Mouse (Mus musculus): Measurements from ENCODE around the gene Phkg1.
A peak's percentile ranks its signal among the peaks of the same experiment; 100 is the strongest.
"Not testable (repeated sequence)": the region's sequence is repeated elsewhere in the genome, so short reads cannot be mapped to it uniquely, and the experiment has no call there.

The Phkg1 gene

DNA sequence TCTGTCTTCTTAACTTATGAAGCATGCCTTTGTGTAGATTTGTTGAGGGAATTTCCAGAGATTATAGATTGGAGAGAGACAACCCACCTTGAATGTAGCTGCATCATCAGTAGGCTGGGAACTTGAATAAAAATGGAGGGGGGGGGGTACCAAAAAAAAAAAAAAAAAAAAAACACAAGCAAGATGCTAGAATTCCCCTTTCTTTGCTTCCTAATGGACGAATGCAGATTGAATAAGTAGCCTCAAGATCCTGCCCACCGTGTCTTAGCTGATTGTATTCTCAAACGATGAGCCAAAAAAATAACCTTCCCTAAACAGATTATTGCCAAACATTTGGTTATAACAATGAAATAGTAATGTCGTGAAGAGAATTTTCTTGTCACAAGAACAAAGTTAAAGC, 9.4 kb upstream of the Phkg1 start:
- DNase-seq (ENCODE audit: extremely low spot score): no peak

DNA sequence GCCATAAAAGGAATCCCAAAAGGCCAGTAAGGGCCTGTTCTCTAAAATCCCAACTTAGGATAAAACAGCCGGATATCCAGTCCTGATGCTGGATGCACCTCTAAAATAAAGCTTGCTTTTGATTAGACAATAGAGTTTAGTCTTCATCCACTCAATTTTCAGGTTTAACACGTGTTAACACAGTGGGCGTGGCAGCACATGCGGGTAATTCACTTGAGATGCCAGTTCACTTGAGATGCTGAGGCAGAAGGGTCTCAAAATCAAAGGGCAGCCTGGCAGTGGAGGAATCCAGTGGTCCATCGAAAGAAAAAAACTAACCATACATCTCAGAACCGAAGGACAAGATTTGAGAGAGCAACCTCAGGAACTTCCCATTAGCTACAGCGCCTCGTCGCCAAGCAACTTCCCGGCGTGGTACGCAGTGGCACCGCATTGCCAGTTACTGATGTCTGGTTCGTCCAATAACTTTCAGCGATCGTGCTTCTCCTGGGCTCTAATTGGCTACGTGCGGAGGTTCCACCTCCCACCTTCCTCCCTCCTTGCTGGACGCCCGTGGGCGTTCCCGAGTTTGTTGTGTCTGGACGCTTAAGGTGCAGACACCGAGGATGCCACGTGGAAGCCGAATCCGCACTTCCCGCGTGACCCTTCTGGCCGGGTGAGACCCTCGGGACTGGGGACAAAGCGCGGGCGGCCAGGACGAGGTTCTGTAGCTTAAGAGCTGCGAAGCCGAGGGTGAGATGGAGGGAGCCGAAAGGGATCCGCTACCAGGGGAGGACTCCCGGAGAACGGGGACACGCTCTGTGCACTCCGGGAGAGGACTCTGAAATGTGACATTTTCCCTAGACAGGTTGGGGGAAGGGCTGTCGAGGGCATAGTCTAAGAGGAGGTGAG, 2.9 kb downstream of the Phkg1 start, which contains the start of gene Zbed5:
TSS of gene Zbed5 (plus strand) at position 526 of the 891 bp plus-strand sequence.
- DNase-seq (ENCODE audit: extremely low spot score): peak; percentile 88

DNA sequence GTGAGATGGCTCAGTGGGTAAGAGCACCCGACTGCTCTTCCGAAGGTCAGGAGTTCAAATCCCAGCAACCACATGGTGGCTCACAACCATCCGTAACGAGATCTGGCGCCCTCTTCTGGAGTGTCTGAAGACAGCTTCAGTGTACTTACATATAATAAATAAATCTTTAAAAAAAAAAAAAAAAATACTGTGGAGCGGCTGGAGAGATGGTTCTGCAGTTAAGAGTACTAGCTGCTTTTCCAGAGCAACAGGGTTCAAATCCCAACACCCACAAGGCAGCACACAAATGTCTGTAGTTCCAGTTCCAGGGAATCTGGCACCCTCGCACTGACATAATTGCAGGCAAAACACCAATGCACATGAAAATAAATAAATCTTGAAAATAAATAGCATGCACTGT, 8.0 kb downstream of the Phkg1 start:
- not testable (repeated sequence) for DNase-seq (ENCODE audit: extremely low spot score)

- DNase-seq (ENCODE audit: extremely low spot score): peak; percentile 93
Measured at GRCm38 (mm10) chr5:129886911-129887636, 11.3 kb downstream of the Phkg1 start, which contains the start of gene Chchd2. TSS of gene Chchd2 (minus strand) at chr5:129887470.

GRCm38 (mm10) chr5:129886271-129886670, 12.1 kb downstream of the Phkg1 start:
- DNase-seq (ENCODE audit: extremely low spot score): no peak

DNA sequence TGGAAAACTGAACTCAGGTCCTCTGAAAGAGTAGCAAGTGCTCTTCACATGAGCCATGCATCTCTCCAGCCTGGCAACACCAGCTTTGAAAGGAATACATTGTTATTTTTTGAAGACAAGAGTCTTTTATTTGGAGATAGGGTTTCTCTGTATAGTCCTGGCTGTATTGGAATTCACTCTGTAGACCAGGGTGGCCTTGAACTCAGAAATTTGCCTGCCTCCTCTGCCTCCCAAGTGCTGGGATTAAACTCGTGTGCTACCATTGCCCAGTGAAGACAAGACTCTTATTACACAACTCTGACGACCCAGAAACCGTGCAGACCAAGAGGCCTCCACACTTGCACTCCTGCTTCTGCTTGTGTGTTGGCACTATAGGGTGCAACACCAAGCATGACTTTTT, 18.5 kb downstream of the Phkg1 start:
- DNase-seq (ENCODE audit: extremely low spot score): no peak

- DNase-seq (ENCODE audit: extremely low spot score): no peak
Measured at GRCm38 (mm10) chr5:129878946-129879345, 19.4 kb downstream of the Phkg1 start.

DNA sequence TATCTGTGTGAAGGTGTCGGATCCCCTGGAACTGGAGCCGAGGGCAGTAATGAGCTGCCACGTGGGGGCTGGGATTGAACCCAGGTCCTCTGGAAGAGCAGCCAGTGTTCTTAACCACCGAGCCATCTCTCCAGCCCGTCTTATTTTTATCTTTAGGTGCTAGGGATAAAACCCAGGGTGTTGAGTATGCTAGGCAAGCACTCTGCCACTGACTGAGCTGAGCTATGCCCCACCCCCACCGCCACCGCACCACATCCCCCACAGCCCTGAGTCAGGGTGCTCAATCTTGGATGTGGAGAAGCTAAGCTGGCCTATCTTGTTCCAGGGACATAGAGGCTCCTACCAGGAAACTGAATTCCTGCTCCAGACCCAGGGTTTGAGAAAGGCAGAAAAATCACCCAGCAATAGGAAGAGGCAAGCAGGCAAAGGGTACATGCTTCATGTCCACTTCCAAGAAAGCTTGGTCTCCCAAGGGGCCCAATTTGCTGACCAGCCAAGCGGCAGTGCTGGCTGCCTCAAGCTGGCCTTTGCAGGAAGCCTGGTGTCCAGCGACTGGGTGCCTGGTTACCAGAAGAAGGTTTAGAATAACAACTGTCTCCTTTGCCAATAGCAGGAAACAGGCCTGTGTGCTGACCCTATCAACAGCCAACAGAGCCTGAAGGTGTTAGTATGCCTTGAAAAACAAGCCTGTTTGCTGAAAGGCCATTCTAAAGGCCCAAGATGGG, 20.5 kb downstream of the Phkg1 start:
- no peak for DNase-seq (ENCODE audit: extremely low spot score)

- no peak for DNase-seq (ENCODE audit: extremely low spot score)
Measured at GRCm38 (mm10) chr5:129875098-129875497, 23.3 kb downstream of the Phkg1 start.

DNA sequence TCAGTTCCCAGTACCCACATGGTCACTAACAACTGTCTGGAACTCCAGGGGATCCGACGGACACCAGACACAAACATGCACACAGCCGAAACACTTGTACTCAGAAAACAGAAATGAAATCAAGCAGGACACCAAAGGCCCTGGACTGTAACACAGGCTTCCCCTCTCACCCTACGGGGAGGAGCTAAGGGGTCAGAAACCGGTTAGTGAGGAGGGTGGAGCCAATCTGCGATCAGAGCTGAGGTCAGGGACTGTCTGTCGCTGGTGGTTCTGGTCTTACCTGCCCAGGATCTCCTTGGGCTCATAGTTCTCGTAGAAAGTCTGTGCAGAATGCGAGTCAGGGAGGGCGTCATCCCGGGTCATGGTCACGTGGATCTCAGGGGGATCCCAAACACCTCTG, 24.4 kb downstream of the Phkg1 start:
- no peak for DNase-seq (ENCODE audit: extremely low spot score)

GRCm38 (mm10) chr5:129871238-129871637, 27.1 kb downstream of the Phkg1 start:
- DNase-seq (ENCODE audit: extremely low spot score): no peak

DNA sequence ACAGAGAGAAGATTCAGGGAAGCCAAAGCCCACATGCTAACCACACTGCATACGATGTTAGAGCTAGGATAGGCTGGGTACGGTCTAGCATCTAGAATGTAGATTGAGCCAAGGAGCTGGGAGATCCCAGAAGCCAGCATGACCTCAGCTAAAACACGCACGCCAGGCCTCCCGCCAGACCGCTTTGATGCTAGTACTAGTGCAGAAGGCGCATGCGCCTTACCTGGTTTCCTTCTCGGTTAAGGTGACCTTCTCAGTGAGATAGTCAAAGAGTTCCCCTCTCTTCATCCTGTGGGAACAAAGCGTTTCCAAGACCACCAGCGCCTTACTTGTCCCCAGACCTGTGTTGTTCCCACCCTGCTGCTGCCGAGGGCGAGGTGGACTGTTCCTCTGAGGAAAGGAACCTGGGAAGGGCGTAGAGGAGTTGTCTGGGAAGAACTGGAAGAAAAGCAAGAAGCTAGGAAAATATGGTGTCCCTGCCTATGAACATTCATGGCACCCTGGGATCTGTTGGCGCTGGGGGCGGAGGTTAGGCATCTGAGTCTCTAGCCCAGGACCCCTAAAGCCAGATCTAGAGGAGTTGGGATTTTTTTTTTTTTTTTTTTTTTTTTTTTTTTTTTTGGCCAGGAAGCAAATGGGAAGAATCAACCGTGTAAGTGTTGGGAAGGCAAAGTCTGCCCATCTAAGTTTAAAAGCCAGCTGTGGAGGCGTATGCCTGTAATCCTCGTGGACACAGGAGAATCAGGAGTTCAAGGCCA, 28.9 kb downstream of the Phkg1 start:
- DNase-seq (ENCODE audit: extremely low spot score): no peak

- no peak for DNase-seq (ENCODE audit: extremely low spot score)
Measured at GRCm38 (mm10) chr5:129865841-129866240, 32.5 kb downstream of the Phkg1 start.

GRCm38 (mm10) chr5:129864467-129864866, 33.9 kb downstream of the Phkg1 start:
- DNase-seq (ENCODE audit: extremely low spot score): peak; percentile 42

DNA sequence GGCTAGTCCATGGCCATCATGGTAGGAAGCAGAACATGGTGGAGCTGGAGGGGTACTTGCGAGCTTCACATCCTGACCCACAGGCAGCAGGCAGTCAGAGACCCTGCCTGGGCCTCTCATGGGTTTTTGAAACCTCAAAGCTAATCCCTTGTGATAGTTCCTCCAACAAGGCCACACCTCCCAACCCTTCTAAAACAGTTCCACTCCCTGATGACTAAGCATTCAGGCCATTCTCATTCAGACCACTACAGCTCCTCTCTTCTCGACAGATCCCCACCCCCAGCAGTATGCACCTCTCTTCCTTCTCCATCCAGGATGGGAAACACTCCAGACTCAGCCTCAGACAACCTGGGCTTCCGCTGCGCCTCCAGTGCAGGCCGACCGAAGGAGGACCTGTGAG, 36.0 kb downstream of the Phkg1 start:
- no peak for DNase-seq (ENCODE audit: extremely low spot score)

- no peak for DNase-seq (ENCODE audit: extremely low spot score)
Measured at GRCm38 (mm10) chr5:129856414-129856813, 41.9 kb downstream of the Phkg1 start.

DNA sequence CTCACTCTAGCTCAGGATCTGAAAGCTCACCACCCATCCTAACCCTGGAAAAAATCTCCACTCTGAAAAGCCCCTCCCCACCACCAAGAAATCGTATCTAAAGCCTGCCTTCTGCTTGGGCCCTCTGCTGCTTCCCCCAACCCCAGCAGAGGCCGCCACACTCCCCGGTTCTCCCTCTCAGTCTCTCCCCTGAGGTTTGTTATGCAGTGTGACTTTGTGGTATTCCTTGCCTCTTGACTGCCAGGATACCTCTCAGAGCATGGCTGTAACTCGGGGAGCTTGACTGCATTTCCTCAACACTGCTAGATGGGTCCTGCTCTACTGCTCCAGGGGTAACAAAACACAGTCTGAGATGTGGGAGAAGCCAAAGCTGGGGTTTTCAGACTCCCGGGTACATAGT, 43.2 kb downstream of the Phkg1 start:
- no peak for DNase-seq (ENCODE audit: extremely low spot score)

- DNase-seq (ENCODE audit: extremely low spot score): no peak
Measured at GRCm38 (mm10) chr5:129847558-129847820, 50.9 kb downstream of the Phkg1 start.

GRCm38 (mm10) chr5:129846752-129847557, 51.4 kb downstream of the Phkg1 start, which contains the start of gene Sumf2:
TSS of gene Sumf2 (plus strand) at chr5:129846986.
- DNase-seq (ENCODE audit: extremely low spot score): peak; percentile 94

- no peak for DNase-seq (ENCODE audit: extremely low spot score)
Measured at GRCm38 (mm10) chr5:129844848-129845247, 53.5 kb downstream of the Phkg1 start.
